ENCODE assay signal across 12 mouse cellular contexts in the genomic region with DNA sequence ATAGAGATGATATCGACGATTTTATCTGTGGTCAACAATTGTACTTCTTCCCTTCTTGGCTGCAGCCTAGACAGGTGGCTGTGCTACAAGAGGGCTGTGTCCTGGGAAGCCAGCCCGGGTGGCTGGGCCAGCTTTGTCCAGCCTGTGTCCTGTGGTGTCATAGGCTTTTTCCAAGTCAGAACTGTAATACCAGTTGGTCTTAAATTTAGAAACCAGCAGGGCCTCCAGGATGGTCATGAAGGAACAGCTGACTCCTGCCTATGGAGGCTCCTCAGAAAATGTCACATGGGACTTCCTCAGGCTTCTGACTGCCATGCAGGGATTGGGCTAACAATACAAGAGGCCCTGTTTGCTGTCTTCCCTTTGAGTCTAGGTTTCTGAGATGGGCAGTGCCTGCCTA. TPM values are rescaled to one million over a fixed set of nuclear protein-coding genes. Genes with fewer than 3 reads are reported as not detected.
A peak's percentile ranks its signal among the peaks of the same experiment; 100 is the strongest.
DNase-seq lines count a peak whose midpoint lies in the region; ATAC-seq and TF ChIP-seq lines count a peak whose summit lies in the region.
"Had no signal": no experiment of that assay in that cellular context is flagged by ENCODE, and none has a peak within 500 bp of the region (broad histone marks: within the 10 kb centered on the region; RNA-seq: fewer than 3 reads in every experiment).

No protein-coding gene starts in this region.

- ATAC-seq in forebrain, embryonic 12.5 days (ENCODE audit: low FRiP score), result no peak
- ATAC-seq in forebrain, embryonic 13.5 days, result no peak
- no peak for ATAC-seq in midbrain, postnatal 0 days (ENCODE audit: low FRiP score)
- ATAC-seq in midbrain, embryonic 15.5 days (replicated peaks), result no peak
- no peak for ATAC-seq in heart, embryonic 16.5 days (replicated peaks; ENCODE audit: extremely low read depth, insufficient read depth, low FRiP score)
- ATAC-seq: activated CD4-positive, CD25-positive, alpha-beta regulatory T cell, adult 4 months had no signal

- no peak for DNase-seq in midbrain, postnatal 0 days (ENCODE audit: low spot score)
- no peak for DNase-seq in right cerebral cortex, postnatal 10 days (ENCODE audit: low spot score in 2 of 2)
- DNase-seq in yolk sac, embryonic 10.5 days (ENCODE audit: low spot score), result no peak
- DNase-seq in layer of hippocampus, adult 2 months (ENCODE audit: low spot score in 2 of 2), result no peak
- DNase-seq: right cerebral cortex, adult 18-20 months had no signal

- 0 out of 2 replicates have a peak overlapping the region, but pooled peaks have one; percentile 42 for H3K27ac ChIP-seq in forebrain, embryonic 12.5 days
- H3K27ac ChIP-seq in forebrain, embryonic 13.5 days, result no peak overlapping the region
- peak overlapping the region; percentile 18; the same call in 1 of the 2 replicates for H3K27ac ChIP-seq in midbrain, postnatal 0 days (ENCODE audit: low read depth, low read length)
- H3K27ac ChIP-seq in midbrain, embryonic 15.5 days, result no peak overlapping the region
- peak overlapping the region; percentile 9 for H3K27ac ChIP-seq in heart, embryonic 16.5 days (ENCODE audit: low read length)
- no peak overlapping the region for H3K27ac ChIP-seq in layer of hippocampus, adult 2 months
- H3K27ac ChIP-seq: hindbrain, embryonic 15.5 days; stomach, embryonic 15.5 days had no signal

- no peak for TF ChIP-seq CTCF in midbrain, postnatal 0 days (IDR thresholded peaks at IDR 0.05)
- no peak for TF ChIP-seq CTCF in layer of hippocampus, adult 2 months (conservative IDR thresholded peaks at IDR 0.05)

- no peaks in the 10 kb centered on the region for H3K27me3 ChIP-seq in forebrain, embryonic 12.5 days
- no peaks in the 10 kb centered on the region for H3K27me3 ChIP-seq in forebrain, embryonic 13.5 days
- H3K27me3 ChIP-seq in midbrain, postnatal 0 days (ENCODE audit: insufficient read depth, low read length), result no peaks in the 10 kb centered on the region
- H3K27me3 ChIP-seq in midbrain, embryonic 15.5 days (replicated peaks), result no peaks in the 10 kb centered on the region
- no peaks in the 10 kb centered on the region for H3K27me3 ChIP-seq in heart, embryonic 16.5 days (ENCODE audit: control insufficient read depth, insufficient read depth, low read length)
- H3K27me3 ChIP-seq: hindbrain, embryonic 15.5 days; stomach, embryonic 15.5 days had no signal

- H3K4me2 ChIP-seq in forebrain, embryonic 12.5 days, result no peak overlapping the region
- H3K4me2 ChIP-seq in forebrain, embryonic 13.5 days, result no peak overlapping the region
- H3K4me2 ChIP-seq in midbrain, postnatal 0 days (ENCODE audit: low read depth, low read length, poor library complexity, severe bottlenecking), result no peak overlapping the region
- H3K4me2 ChIP-seq in midbrain, embryonic 15.5 days, result no peak overlapping the region
- no peak overlapping the region for H3K4me2 ChIP-seq in heart, embryonic 16.5 days (ENCODE audit: low read depth, low read length)
- H3K4me2 ChIP-seq: hindbrain, embryonic 15.5 days; stomach, embryonic 15.5 days had no signal

- H3K4me1 ChIP-seq in forebrain, embryonic 12.5 days, result peaks cover 65% of the 10 kb centered on the region
- peaks cover 46% of the 10 kb centered on the region for H3K4me1 ChIP-seq in forebrain, embryonic 13.5 days
- peaks cover 9% of the 10 kb centered on the region for H3K4me1 ChIP-seq in midbrain, postnatal 0 days (ENCODE audit: insufficient read depth, low read length)
- H3K4me1 ChIP-seq in midbrain, embryonic 15.5 days, result peaks cover 47% of the 10 kb centered on the region
- H3K4me1 ChIP-seq in heart, embryonic 16.5 days (ENCODE audit: control insufficient read depth, insufficient read depth, low read length), result peaks cover 36% of the 10 kb centered on the region

- H3K36me3 ChIP-seq in forebrain, embryonic 12.5 days (replicated peaks), result peaks cover 24% of the 10 kb centered on the region
- peaks cover 22% of the 10 kb centered on the region for H3K36me3 ChIP-seq in forebrain, embryonic 13.5 days (ENCODE audit: poor library complexity, severe bottlenecking)
- no peaks in the 10 kb centered on the region for H3K36me3 ChIP-seq in midbrain, postnatal 0 days (ENCODE audit: insufficient read depth, low read length)
- no peaks in the 10 kb centered on the region for H3K36me3 ChIP-seq in midbrain, embryonic 15.5 days (replicated peaks)
- H3K36me3 ChIP-seq in heart, embryonic 16.5 days (ENCODE audit: control insufficient read depth, insufficient read depth), result peaks cover 2% of the 10 kb centered on the region; the same call in 1 of the 2 replicates
- H3K36me3 ChIP-seq: hindbrain, embryonic 15.5 days; stomach, embryonic 15.5 days had no signal

- no peak overlapping the region for H3K9ac ChIP-seq in forebrain, embryonic 12.5 days
- no peak overlapping the region for H3K9ac ChIP-seq in forebrain, embryonic 13.5 days
- H3K9ac ChIP-seq in midbrain, postnatal 0 days (replicated peaks; ENCODE audit: low read length, poor library complexity, severe bottlenecking), result no peak overlapping the region
- H3K9ac ChIP-seq in midbrain, embryonic 15.5 days, result no peak overlapping the region
- no peak overlapping the region for H3K9ac ChIP-seq in heart, embryonic 16.5 days (ENCODE audit: low read length)
- H3K9ac ChIP-seq: hindbrain, embryonic 15.5 days; stomach, embryonic 15.5 days had no signal

- no peak overlapping the region for H3K4me3 ChIP-seq in forebrain, embryonic 12.5 days (replicated peaks)
- no peak overlapping the region for H3K4me3 ChIP-seq in forebrain, embryonic 13.5 days
- H3K4me3 ChIP-seq in midbrain, postnatal 0 days (ENCODE audit: low read depth, low read length), result no peak overlapping the region
- no peak overlapping the region for H3K4me3 ChIP-seq in midbrain, embryonic 15.5 days
- H3K4me3 ChIP-seq in heart, embryonic 16.5 days (ENCODE audit: low read length), result no peak overlapping the region
- H3K4me3 ChIP-seq in layer of hippocampus, adult 2 months, result no peak overlapping the region
- H3K4me3 ChIP-seq: hindbrain, embryonic 15.5 days; stomach, embryonic 15.5 days had no signal

- WGBS in forebrain, embryonic 12.5 days, result 92% methylated on average over 3 of the region's 3 CpGs
- 93% methylated on average over 3 of the region's 3 CpGs for WGBS in forebrain, embryonic 13.5 days
- 84% methylated on average over 3 of the region's 3 CpGs for WGBS in midbrain, postnatal 0 days
- WGBS in midbrain, embryonic 15.5 days, result 87% methylated on average over 3 of the region's 3 CpGs
- 80% methylated on average over 3 of the region's 3 CpGs for WGBS in heart, embryonic 16.5 days

- no peaks in the 10 kb centered on the region for H3K9me3 ChIP-seq in forebrain, embryonic 12.5 days
- no peaks in the 10 kb centered on the region for H3K9me3 ChIP-seq in forebrain, embryonic 13.5 days (replicated peaks)
- H3K9me3 ChIP-seq in midbrain, postnatal 0 days (ENCODE audit: low read length), result no peaks in the 10 kb centered on the region
- no peaks in the 10 kb centered on the region for H3K9me3 ChIP-seq in midbrain, embryonic 15.5 days
- no peaks in the 10 kb centered on the region for H3K9me3 ChIP-seq in heart, embryonic 16.5 days (replicated peaks; ENCODE audit: control insufficient read depth, low read length)
- H3K9me3 ChIP-seq: hindbrain, embryonic 15.5 days; stomach, embryonic 15.5 days had no signal

RNA-seq across cellular contexts. Expression of a gene that starts 54.1 kb away (rescaled TPM):
- polyA plus RNA-seq in forebrain, embryonic 12.5 days (2016; fragmentation: Nextera tagmentation; extraction: Ambion mirVana), result 81.5 and 83.2 TPM in 2 replicates
- polyA plus RNA-seq in forebrain, embryonic 13.5 days (2015; fragmentation: Nextera tagmentation; extraction: Ambion mirVana), result 81.4 and 81.9 TPM in 2 replicates
- total RNA-seq in midbrain, postnatal 0 days (2014; rRNA removed), result 51.7 and 53.3 TPM in 2 replicates
- polyA plus RNA-seq in midbrain, postnatal 0 days (2015; fragmentation: Nextera tagmentation; extraction: Ambion mirVana), result 71.5 and 76.7 TPM in 2 replicates
- 77.7 and 82.3 TPM in 2 replicates for polyA plus RNA-seq in midbrain, embryonic 15.5 days (2015; fragmentation: Nextera tagmentation; extraction: Ambion mirVana)
- 96.7 and 101 TPM in 2 replicates for polyA plus RNA-seq in heart, embryonic 16.5 days (2015; fragmentation: Nextera tagmentation; extraction: Ambion mirVana)
- total RNA-seq in layer of hippocampus, adult 2 months (2021), result 10 to 100 TPM; 59.4 to 59.9 TPM

RNA-seq across cellular contexts. Expression of a gene that starts 54.2 kb away (rescaled TPM):
- 6.0 and 7.0 TPM in 2 replicates for polyA plus RNA-seq in forebrain, embryonic 12.5 days (2016; fragmentation: Nextera tagmentation; extraction: Ambion mirVana)
- 4.8 and 5.6 TPM in 2 replicates for polyA plus RNA-seq in forebrain, embryonic 13.5 days (2015; fragmentation: Nextera tagmentation; extraction: Ambion mirVana)
- total RNA-seq in midbrain, postnatal 0 days (2014; rRNA removed), result 5.1 and 20.5 TPM in 2 replicates
- polyA plus RNA-seq in midbrain, postnatal 0 days (2015; fragmentation: Nextera tagmentation; extraction: Ambion mirVana), result 4.6 and 5.6 TPM in 2 replicates
- polyA plus RNA-seq in midbrain, embryonic 15.5 days (2015; fragmentation: Nextera tagmentation; extraction: Ambion mirVana), result 3.7 and 4.7 TPM in 2 replicates
- 4.4 and 5.2 TPM in 2 replicates for polyA plus RNA-seq in heart, embryonic 16.5 days (2015; fragmentation: Nextera tagmentation; extraction: Ambion mirVana)
- total RNA-seq in layer of hippocampus, adult 2 months (2021), result 1 to 10 TPM; 3.9 to 9.6 TPM

Comparison
In these comparisons a context has a peak if more than half of its experiments do, and no peak if none do; other contexts are left out.
1. H3K27ac ChIP-seq: peak in forebrain, embryonic 12.5 days (single experiment), midbrain, postnatal 0 days (single experiment) and heart, embryonic 16.5 days (single experiment); none in forebrain, embryonic 13.5 days (single experiment), midbrain, embryonic 15.5 days (single experiment) and layer of hippocampus, adult 2 months (single experiment).